Mouse (Mus musculus) embryonic facial prominence, embryonic 15.5 days (tissue): ENCODE measurements around the gene Gm42957. TPM values are rescaled to one million over a fixed set of nuclear protein-coding genes. Genes with fewer than 3 reads are reported as not detected.

ENCODE experiments used
- ATAC-seq: fragments of 200-750 bp; cut with Nextera tagmentation; 2 replicates; pipeline ENCODE4 v1.8.0; 2017; ENCODE audit warnings: low read depth, moderate TSS enrichment; ENCODE audit not compliant: insufficient number of reproducible peaks, low FRiP score, low TSS enrichment
- H3K27ac ChIP-seq: fragments of 300-500 bp; sonication (generic); replicated peaks from 2 replicates; pipeline ENCODE4 v1.5.1; 2015; ENCODE audit warnings: mild to moderate bottlenecking, inconsistent platforms
- H3K27me3 ChIP-seq: fragments of 300-500 bp; sonication (generic); 2 replicates; pipeline ENCODE4 v1.6.1; 2015; ENCODE audit warnings: inconsistent platforms
- H3K36me3 ChIP-seq: fragments of 300-500 bp; sonication (generic); 2 replicates; pipeline ENCODE4 v1.6.1; 2015; ENCODE audit warnings: mild to moderate bottlenecking, inconsistent platforms
- H3K4me1 ChIP-seq: fragments of 300-500 bp; sonication (generic); 2 replicates; pipeline ENCODE4 v1.6.1; 2015; ENCODE audit warnings: inconsistent platforms
- H3K4me2 ChIP-seq: fragments of 300-500 bp; sonication (generic); replicated peaks from 2 replicates; pipeline ENCODE4 v1.6.1; 2015; ENCODE audit warnings: mild to moderate bottlenecking, inconsistent platforms
- H3K4me3 ChIP-seq: fragments of 300-500 bp; sonication (generic); replicated peaks from 2 replicates; pipeline ENCODE4 v1.5.1; 2015; ENCODE audit warnings: mild to moderate bottlenecking, inconsistent platforms
- H3K9ac ChIP-seq: fragments of 300-500 bp; sonication (generic); 2 replicates; pipeline ENCODE4 v1.6.1; 2015; ENCODE audit warnings: inconsistent platforms
- H3K9me3 ChIP-seq: fragments of 300-500 bp; sonication (generic); replicated peaks from 2 replicates; pipeline ENCODE4 v1.6.1; 2016; ENCODE audit warnings: inconsistent platforms
- WGBS: fragments of 180-500 bp; shearing (Covaris S2); methylation state at CpG from one replicate; pipeline ENCODE4 v1.1.7; 2015; 5-methylcytosine and 5-hydroxymethylcytosine counted together
- polyA plus RNA-seq: library from polyadenylated mRNA; unstranded; fragments of >200 nt; fragmentation: Nextera tagmentation; extraction: Ambion mirVana; gene quantifications from 2 replicates; pipeline ENCODE4 v1.2.1, GENCODE M21; 2015

Gene Gm42957
- polyA plus RNA-seq, 1 experiment from 2014 or later = 0.43 TPM

DNA sequence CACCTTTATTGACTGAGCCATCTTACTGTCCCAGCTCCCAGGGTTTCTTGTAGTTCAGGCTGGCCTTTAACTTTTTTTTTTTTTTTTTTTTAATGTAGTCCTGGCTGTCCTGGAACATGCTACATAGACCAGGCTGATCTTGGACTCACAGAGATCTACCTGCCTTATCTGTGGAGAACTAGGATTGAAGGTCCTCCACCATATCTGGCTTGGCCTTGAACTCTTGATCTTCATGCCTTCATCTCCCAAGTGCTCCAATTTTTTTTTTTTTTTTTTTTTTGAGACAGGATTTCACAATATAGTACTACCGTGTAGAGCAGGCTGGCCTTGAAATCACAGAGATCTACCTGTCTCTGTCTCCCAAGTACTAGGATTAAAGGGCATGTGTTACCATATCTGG lies 58.3 kb downstream of the Gm42957 start:
- Histone ChIP-seq H3K36me3 (no peaks in the 10 kb centered on the region), H3K27ac (no peak overlapping the region), H3K9me3 (no peaks in the 10 kb centered on the region), H3K9ac (no peak overlapping the region), H3K27me3 (no peaks in the 10 kb centered on the region), H3K4me1 (peaks cover 21% of the 10 kb centered on the region), H3K4me3 (no peak overlapping the region), H3K4me2 (no peak overlapping the region)
- no peak for ATAC-seq
- 65% methylated on average over 1 of the region's 1 CpGs for WGBS

DNA sequence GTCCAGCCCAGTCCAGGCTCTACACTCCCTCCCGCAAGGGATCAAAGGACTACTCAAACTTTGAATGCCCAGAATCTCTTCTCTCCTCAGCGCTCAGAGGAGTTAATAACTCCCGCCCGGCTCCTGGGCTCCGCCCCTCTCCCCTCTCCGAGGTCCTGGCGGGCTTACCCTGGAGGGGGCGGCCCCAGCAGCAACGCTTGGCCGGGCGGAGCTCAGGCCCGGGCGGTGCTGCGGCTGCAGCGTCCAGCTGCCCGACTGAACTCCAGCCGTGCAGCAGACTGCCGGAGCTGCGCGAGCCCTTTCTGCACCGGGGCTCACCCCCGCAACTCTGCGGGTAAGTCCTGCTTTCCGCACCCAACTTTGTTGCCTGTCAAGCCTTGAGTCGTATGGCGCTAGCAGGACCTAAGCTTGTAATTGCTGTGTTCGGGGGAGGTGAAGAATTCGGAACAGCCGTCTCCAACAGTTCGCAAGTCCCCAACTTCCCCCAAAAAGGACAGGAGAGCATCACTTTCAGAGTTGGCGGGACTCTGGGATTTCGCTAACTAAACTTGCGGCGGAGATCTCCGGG lies 61.0 kb downstream of the Gm42957 start, which contains the start of gene Pias3:
TSS of gene Pias3 (plus strand) at position 187 of the 568 bp plus-strand sequence.
- under 1% methylated on average over 35 of the region's 35 CpGs for WGBS
- no peaks in the 10 kb centered on the region for H3K9me3 ChIP-seq
- H3K36me3 ChIP-seq = peaks cover 19% of the 10 kb centered on the region
- H3K4me1 ChIP-seq = peaks cover 30% of the 10 kb centered on the region
- H3K27me3 ChIP-seq = no peaks in the 10 kb centered on the region
- H3K27ac ChIP-seq = peak within 1 kb of the TSS; percentile 91
- peak within 1 kb of the TSS; percentile 84 for H3K4me2 ChIP-seq
- peak within 1 kb of the TSS; percentile 91 for H3K4me3 ChIP-seq
- ATAC-seq = peak; percentile 84
- H3K9ac ChIP-seq = peak within 1 kb of the TSS; percentile 86

DNA sequence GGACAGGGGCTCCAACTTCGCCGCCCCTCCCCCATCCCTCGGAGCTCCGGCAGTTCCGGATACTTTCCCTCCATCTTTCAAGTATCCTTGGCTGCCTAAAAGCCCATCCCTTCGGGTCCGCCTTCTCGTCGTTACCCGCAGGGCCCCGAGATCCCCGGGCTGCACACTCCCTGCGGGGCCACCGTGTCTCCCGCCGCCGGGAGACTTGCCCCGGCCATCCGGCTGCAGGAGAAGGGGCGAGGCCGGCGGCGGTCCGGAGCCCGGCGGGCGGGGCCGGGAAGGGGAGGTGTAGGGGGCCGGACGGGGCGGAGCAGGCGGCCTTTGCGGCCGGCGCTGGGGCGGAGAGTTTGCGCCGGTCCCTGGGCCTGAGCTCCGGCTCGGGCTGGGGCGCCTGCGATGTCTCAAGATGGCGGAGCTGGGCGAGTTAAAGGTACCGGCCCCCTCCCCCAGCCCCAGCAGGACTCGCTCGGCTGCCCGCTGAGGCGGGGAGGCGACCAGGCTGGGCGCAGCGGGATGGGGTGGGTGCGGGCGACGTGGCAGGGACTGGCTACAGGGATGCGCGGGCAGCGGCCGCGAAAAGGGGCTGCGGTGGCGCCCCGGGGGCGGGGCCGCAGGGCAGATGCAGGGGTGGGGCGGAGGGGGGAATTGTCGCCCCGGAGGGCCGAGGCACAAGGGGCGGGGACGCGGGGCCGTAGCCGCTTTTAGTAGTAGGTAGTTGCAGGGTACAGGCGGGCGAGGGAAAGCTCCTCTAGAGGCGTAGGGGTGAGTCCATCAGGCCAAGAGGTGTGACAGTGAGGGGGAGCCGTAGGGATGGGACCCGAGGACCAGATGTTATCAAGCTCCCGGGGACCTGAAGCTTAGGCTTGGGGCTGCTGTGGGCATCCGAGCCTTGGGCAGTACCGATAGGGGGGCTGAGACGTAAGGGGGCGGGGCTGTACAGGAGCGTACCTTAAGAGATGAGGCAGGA lies 61.8 kb downstream of the Gm42957 start:
- peak overlapping the region; percentile 91 for H3K27ac ChIP-seq
- peak overlapping the region; percentile 91 for H3K4me3 ChIP-seq
- H3K36me3 ChIP-seq = peaks cover 27% of the 10 kb centered on the region
- ATAC-seq = peak; percentile 96
- peak overlapping the region; percentile 84 for H3K4me2 ChIP-seq
- WGBS = under 1% methylated on average over 79 of the region's 85 CpGs
- H3K9ac ChIP-seq = peak overlapping the region; percentile 86
- H3K9me3 ChIP-seq = no peaks in the 10 kb centered on the region
- peaks cover 30% of the 10 kb centered on the region for H3K4me1 ChIP-seq
- no peaks in the 10 kb centered on the region for H3K27me3 ChIP-seq

GRCm38 (mm10) chr3:96698993-96699690 lies 63.9 kb downstream of the Gm42957 start:
- no peak overlapping the region for H3K4me2 ChIP-seq
- 44% methylated on average over 19 of the region's 19 CpGs for WGBS
- H3K4me1 ChIP-seq = peaks cover 27% of the 10 kb centered on the region
- no peaks in the 10 kb centered on the region for H3K27me3 ChIP-seq
- no peak overlapping the region for H3K4me3 ChIP-seq
- ATAC-seq = no peak
- H3K9me3 ChIP-seq = no peaks in the 10 kb centered on the region
- no peak overlapping the region for H3K9ac ChIP-seq
- no peak overlapping the region for H3K27ac ChIP-seq
- H3K36me3 ChIP-seq = peaks cover 45% of the 10 kb centered on the region

GRCm38 (mm10) chr3:96700376-96700775 lies 65.1 kb downstream of the Gm42957 start:
- Histone ChIP-seq H3K9ac (no peak overlapping the region), H3K4me1 (peaks cover 27% of the 10 kb centered on the region), H3K36me3 (peaks cover 57% of the 10 kb centered on the region), H3K27me3 (no peaks in the 10 kb centered on the region), H3K4me2 (no peak overlapping the region), H3K4me3 (no peak overlapping the region), H3K27ac (no peak overlapping the region), H3K9me3 (no peaks in the 10 kb centered on the region)
- ATAC-seq = no peak
- 56% methylated on average over 7 of the region's 7 CpGs for WGBS

GRCm38 (mm10) chr3:96701003-96701402 lies 65.7 kb downstream of the Gm42957 start:
- Histone ChIP-seq H3K9ac (no peak overlapping the region), H3K36me3 (peaks cover 62% of the 10 kb centered on the region), H3K4me3 (no peak overlapping the region), H3K4me1 (peaks cover 22% of the 10 kb centered on the region), H3K9me3 (no peaks in the 10 kb centered on the region), H3K4me2 (no peak overlapping the region), H3K27ac (no peak overlapping the region), H3K27me3 (no peaks in the 10 kb centered on the region)
- 83% methylated on average over 4 of the region's 4 CpGs for WGBS
- ATAC-seq = no peak

Other genes starting within 250 kb of the Gm42957 start
- 0.31 TPM in 1 of 2 replicates, not detected in the other for gene BC107364, start 183.2 kb upstream of the Gm42957 start, polyA plus RNA-seq
- 12.4 and 16.1 TPM in 2 replicates for gene Hfe2, start 110.3 kb upstream of the Gm42957 start, polyA plus RNA-seq
- gene Txnip, start 77.5 kb upstream of the Gm42957 start, polyA plus RNA-seq = 179 and 184 TPM in 2 replicates
- gene Gm16253, start 58.5 kb upstream of the Gm42957 start, polyA plus RNA-seq = 1.5 and 2.0 TPM in 2 replicates
- 43.6 and 48.5 TPM in 2 replicates for gene Polr3gl, start 41.3 kb upstream of the Gm42957 start, polyA plus RNA-seq
- gene Ankrd34a, start 38.8 kb upstream of the Gm42957 start, polyA plus RNA-seq = 2.2 and 3.0 TPM in 2 replicates
- gene Lix1l, start 34.3 kb upstream of the Gm42957 start, polyA plus RNA-seq = 8.7 and 10.1 TPM in 2 replicates
- gene Rbm8a, start 5.5 kb upstream of the Gm42957 start, polyA plus RNA-seq = 119 and 121 TPM in 2 replicates
- 54.7 and 58.7 TPM in 2 replicates for gene Pex11b, start 98 bp upstream of the Gm42957 start, polyA plus RNA-seq
- 6.3 and 6.9 TPM in 2 replicates for gene Itga10, start 10.1 kb downstream of the Gm42957 start, polyA plus RNA-seq
- 10.2 TPM in 2 replicates for gene Ankrd35, start 34.7 kb downstream of the Gm42957 start, polyA plus RNA-seq
- gene Pias3, start 60.9 kb downstream of the Gm42957 start, polyA plus RNA-seq = 65.4 and 74.1 TPM in 2 replicates
- 15.3 and 16.3 TPM in 2 replicates for gene Nudt17, start 73.1 kb downstream of the Gm42957 start, polyA plus RNA-seq
- gene Polr3c, start 92.2 kb downstream of the Gm42957 start, polyA plus RNA-seq = 32.3 and 32.8 TPM in 2 replicates
- gene Rnf115, start 92.2 kb downstream of the Gm42957 start, polyA plus RNA-seq = 39.8 and 42.0 TPM in 2 replicates
- not detected in 2 replicates for gene Pdzk1, start 193.8 kb downstream of the Gm42957 start, polyA plus RNA-seq
- gene Cd160, start 193.9 kb downstream of the Gm42957 start, polyA plus RNA-seq = 0.07 and 0.13 TPM in 2 replicates